Mouse (Mus musculus) midbrain, postnatal 0 days (tissue): ENCODE data around the gene Dab2ip. TPM values are rescaled to one million over a fixed set of nuclear protein-coding genes. Genes with fewer than 3 reads are reported as not detected.

Experiments
- ATAC-seq: fragments of 200-750 bp; cut with Nextera tagmentation; 2 replicates; pipeline ENCODE4 v1.8.0; 2017; ENCODE audit warnings: moderate number of reproducible peaks, mild to moderate bottlenecking, moderate TSS enrichment, moderate library complexity; ENCODE audit not compliant: low FRiP score
- DNase-seq: peaks from one replicate; pipeline ENCODE4 v3.0.0-alpha.2; 2015; ENCODE audit warnings: low spot score
- H3K27ac ChIP-seq: fragments of 300-500 bp; sonication (generic); 2 replicates; pipeline ENCODE4 v1.5.1; 2014; ENCODE audit warnings: low read depth, mild to moderate bottlenecking, low read length, mixed read lengths
- H3K27me3 ChIP-seq: fragments of 300-500 bp; sonication (generic); 2 replicates; pipeline ENCODE4 v1.6.1; 2014; ENCODE audit warnings: low read length, control low read depth, mixed read lengths; ENCODE audit not compliant: insufficient read depth
- H3K36me3 ChIP-seq: fragments of 300-500 bp; sonication (generic); 2 replicates; pipeline ENCODE4 v1.6.1; 2014; ENCODE audit warnings: low read length, control low read depth, mixed read lengths; ENCODE audit not compliant: insufficient read depth
- H3K4me1 ChIP-seq: fragments of 300-500 bp; sonication (generic); 2 replicates; pipeline ENCODE4 v1.6.1; 2014; ENCODE audit warnings: mild to moderate bottlenecking, control low read depth, antibody characterized with exemption, low read length, mixed read lengths; ENCODE audit not compliant: insufficient read depth
- H3K4me2 ChIP-seq: fragments of 300-500 bp; sonication (generic); 2 replicates; pipeline ENCODE4 v1.6.1; 2014; ENCODE audit warnings: low read depth, mild to moderate bottlenecking, low read length, mixed read lengths; ENCODE audit not compliant: poor library complexity, severe bottlenecking
- H3K4me3 ChIP-seq: fragments of 300-500 bp; sonication (generic); 2 replicates; pipeline ENCODE4 v1.5.1; 2014; ENCODE audit warnings: low read depth, mild to moderate bottlenecking, low read length, moderate library complexity
- H3K9ac ChIP-seq: fragments of 300-500 bp; sonication (generic); replicated peaks from 2 replicates; pipeline ENCODE4 v1.6.1; 2014; ENCODE audit warnings: mild to moderate bottlenecking, low read length, moderate library complexity, mixed read lengths; ENCODE audit not compliant: poor library complexity, severe bottlenecking
- H3K9me3 ChIP-seq: fragments of 300-500 bp; sonication (generic); 2 replicates; pipeline ENCODE4 v1.6.1; 2016; ENCODE audit warnings: low read length, control low read depth
- CTCF ChIP-seq: IDR thresholded peaks from 2 replicates; pipeline ENCODE4 v1.5.1; 2016; ENCODE audit warnings: antibody characterized with exemption, mild to moderate bottlenecking
- WGBS: fragments of 180-500 bp; shearing (Covaris S2); extraction: QIAGEN DNeasy Blood & Tissue Kit; methylation state at CpG from one replicate; pipeline ENCODE4 v1.1.7; 2014; 5-methylcytosine and 5-hydroxymethylcytosine counted together
- polyA plus RNA-seq: library from polyadenylated mRNA; unstranded; fragments of >200 nt; fragmentation: Nextera tagmentation; extraction: Ambion mirVana; gene quantifications from 2 replicates; pipeline ENCODE4 v1.2.1, GENCODE M21; 2015
- total RNA-seq: library from RNA; depleted of rRNA; stranded (reverse); fragments of >200 nt; gene quantifications from 2 replicates; pipeline ENCODE4 v1.2.3, GENCODE M21; 2014

Gene Dab2ip
- total and polyA plus RNA-seq, 2 experiments from 2014 or later = 73.3 to 175 TPM

GRCm38 (mm10) chr2:35614411-35614810, 56.3 kb downstream of the Dab2ip start:
- 59% methylated on average over 3 of the region's 3 CpGs for WGBS
- no peaks in the 10 kb centered on the region for H3K36me3 ChIP-seq
- ATAC-seq = no peak
- H3K4me2 ChIP-seq = no peak overlapping the region
- H3K9me3 ChIP-seq = no peaks in the 10 kb centered on the region
- no peak for TF ChIP-seq CTCF
- no peaks in the 10 kb centered on the region for H3K27me3 ChIP-seq
- no peak overlapping the region for H3K9ac ChIP-seq
- H3K4me1 ChIP-seq = peaks cover 19% of the 10 kb centered on the region
- no peak overlapping the region for H3K27ac ChIP-seq
- DNase-seq = no peak
- H3K4me3 ChIP-seq = no peak overlapping the region

DNA sequence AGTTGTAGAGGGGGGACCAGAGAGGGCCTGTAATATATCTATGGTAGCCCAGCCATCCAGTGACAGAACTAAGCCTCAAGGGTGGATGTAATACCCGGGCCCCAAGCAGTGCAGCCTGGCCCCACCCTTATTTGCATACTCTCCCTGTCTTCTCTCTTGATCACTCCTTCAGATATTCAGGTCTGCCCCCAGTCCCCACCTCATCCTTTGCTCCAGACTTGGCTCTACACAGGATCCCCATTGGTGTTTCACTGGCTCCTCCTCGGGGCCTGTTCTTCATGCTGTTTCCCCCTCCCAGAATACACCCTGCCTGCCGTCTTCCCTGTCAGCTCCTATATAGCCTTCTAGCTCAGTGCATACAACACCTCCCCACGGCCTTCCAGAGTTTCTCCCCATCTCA, 57.3 kb downstream of the Dab2ip start:
- WGBS = 66% methylated on average over 4 of the region's 4 CpGs
- no peak overlapping the region for H3K27ac ChIP-seq
- H3K36me3 ChIP-seq = no peaks in the 10 kb centered on the region
- no peak for ATAC-seq
- no peak for DNase-seq
- no peak overlapping the region for H3K9ac ChIP-seq
- H3K27me3 ChIP-seq = no peaks in the 10 kb centered on the region
- H3K4me3 ChIP-seq = no peak overlapping the region
- no peak overlapping the region for H3K4me2 ChIP-seq
- no peaks in the 10 kb centered on the region for H3K9me3 ChIP-seq
- no peak for TF ChIP-seq CTCF
- peaks cover 11% of the 10 kb centered on the region for H3K4me1 ChIP-seq

DNA sequence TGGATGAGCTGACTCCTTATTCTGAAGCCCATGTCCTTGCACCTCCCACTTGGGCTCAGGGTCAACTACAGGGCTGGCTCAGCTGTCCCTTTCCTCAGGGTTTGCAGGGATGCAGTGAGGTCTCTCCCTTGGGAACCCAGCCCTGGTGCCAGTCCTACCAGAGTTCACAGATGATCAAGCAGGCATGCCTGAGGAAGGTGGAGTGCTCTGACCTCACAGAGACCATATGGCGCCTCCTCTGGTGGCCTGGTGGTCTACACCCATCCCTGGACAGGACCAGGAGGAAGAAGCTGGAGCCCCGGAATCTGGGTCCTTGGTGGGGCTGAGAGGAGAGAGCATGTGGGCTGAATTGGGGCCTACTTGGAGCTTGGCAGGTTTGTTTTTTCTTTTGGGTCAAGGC, 57.9 kb downstream of the Dab2ip start:
- DNase-seq = no peak
- Histone ChIP-seq H3K4me3 (no peak overlapping the region), H3K27ac (no peak overlapping the region), H3K4me2 (no peak overlapping the region), H3K36me3 (no peaks in the 10 kb centered on the region), H3K9ac (no peak overlapping the region), H3K4me1 (peaks cover 7% of the 10 kb centered on the region), H3K27me3 (no peaks in the 10 kb centered on the region), H3K9me3 (no peaks in the 10 kb centered on the region)
- no peak for ATAC-seq
- WGBS = 57% methylated on average over 2 of the region's 2 CpGs
- TF ChIP-seq CTCF = no peak; the same call in 1 of the 2 replicates

DNA sequence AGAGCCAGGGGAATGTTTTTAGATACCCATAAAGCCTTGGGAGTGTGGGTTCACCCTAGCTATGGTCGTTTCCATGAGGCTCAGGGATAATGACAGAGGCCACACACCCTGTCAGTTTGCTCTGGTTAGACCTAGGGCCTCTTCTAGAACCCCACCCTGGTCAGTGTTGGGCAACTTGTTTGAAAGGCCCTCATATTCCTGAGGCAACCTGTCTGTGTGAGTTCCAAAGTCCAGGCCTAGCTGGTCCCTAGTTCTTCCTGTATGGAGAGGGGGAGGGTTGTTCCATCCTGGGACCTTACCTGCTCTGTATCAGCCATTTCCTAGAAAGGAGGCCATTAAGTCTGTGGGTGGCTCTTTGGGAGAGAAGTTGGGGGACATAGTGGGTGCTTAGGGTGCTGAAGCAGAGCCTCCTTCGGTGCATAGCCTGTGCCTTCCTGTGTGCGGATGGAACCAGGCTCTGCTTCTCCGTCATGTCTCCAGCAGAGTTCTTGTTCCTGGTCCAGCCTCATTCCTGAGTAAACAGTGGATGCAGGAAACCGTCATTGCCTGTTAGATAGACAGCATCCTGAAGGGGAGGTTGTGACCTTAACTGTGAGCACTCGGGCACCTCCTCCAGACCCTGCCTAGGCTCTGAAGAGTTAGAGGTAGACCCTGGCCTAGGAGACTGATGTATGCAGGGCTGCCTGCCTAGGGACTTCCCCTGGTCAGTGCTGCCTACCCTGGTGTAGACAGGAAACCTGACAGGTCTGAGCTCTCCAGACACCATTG, 59.0 kb downstream of the Dab2ip start:
- WGBS = 77% methylated on average over 6 of the region's 6 CpGs
- Histone ChIP-seq H3K27me3 (no peaks in the 10 kb centered on the region), H3K9ac (no peak overlapping the region), H3K4me2 (no peak overlapping the region), H3K36me3 (no peaks in the 10 kb centered on the region), H3K4me1 (no peaks in the 10 kb centered on the region; the same call in 1 of the 2 replicates), H3K27ac (no peak overlapping the region), H3K9me3 (no peaks in the 10 kb centered on the region), H3K4me3 (no peak overlapping the region)
- ATAC-seq = no peak
- TF ChIP-seq CTCF = no peak
- no peak for DNase-seq

- H3K4me3 ChIP-seq = no peak overlapping the region
- H3K36me3 ChIP-seq = no peaks in the 10 kb centered on the region
- peaks cover 3% of the 10 kb centered on the region; the same call in 1 of the 2 replicates for H3K27me3 ChIP-seq
- ATAC-seq (no peak), DNase-seq (no peak)
- H3K9ac ChIP-seq = no peak overlapping the region
- no peaks in the 10 kb centered on the region for H3K9me3 ChIP-seq
- H3K4me2 ChIP-seq = no peak overlapping the region
- TF ChIP-seq CTCF = no peak
- 85% methylated on average over 7 of the region's 7 CpGs for WGBS
- H3K4me1 ChIP-seq = peaks cover 7% of the 10 kb centered on the region; the same call in 1 of the 2 replicates
- no peak overlapping the region for H3K27ac ChIP-seq
These were observed 60.9 kb downstream of the Dab2ip start for GRCm38 (mm10) chr2:35618981-35619380.

GRCm38 (mm10) chr2:35619532-35619931, 61.5 kb downstream of the Dab2ip start:
- Histone ChIP-seq H3K4me2 (no peak overlapping the region), H3K4me3 (no peak overlapping the region), H3K27me3 (peaks cover 5% of the 10 kb centered on the region; the same call in 1 of the 2 replicates), H3K9me3 (no peaks in the 10 kb centered on the region), H3K9ac (no peak overlapping the region), H3K27ac (no peak overlapping the region), H3K4me1 (peaks cover 7% of the 10 kb centered on the region; the same call in 1 of the 2 replicates), H3K36me3 (no peaks in the 10 kb centered on the region)
- no peak for DNase-seq
- TF ChIP-seq CTCF = no peak
- 41% methylated on average over 2 of the region's 2 CpGs for WGBS
- ATAC-seq = no peak
